Mouse (Mus musculus): ENCODE measurements around the gene Hpse.
A peak's percentile ranks its signal among the peaks of the same experiment; 100 is the strongest.

Hpse gene

DNA sequence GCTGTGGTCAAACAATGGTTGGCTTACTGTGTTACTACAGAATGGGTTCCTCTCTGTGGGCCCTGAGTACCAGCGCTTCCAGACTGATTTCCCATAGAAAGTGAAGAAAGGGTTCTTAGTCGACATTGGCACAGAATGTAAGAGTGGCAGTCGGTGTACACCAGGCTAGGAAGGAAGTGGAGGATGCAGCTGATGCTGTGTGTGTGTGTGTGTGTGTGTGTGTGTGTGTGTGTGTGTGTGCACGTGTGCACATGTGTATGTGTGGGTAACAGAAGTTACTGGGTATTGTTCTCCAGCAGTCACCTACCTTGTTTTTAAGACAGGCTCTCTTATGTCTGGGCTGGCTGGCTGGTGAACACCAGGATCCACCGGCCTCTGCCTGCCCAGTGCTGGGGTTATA lies 77.2 kb downstream of the Hpse start:
- DNase-seq (ENCODE audit: low spot score in 2 of 2), result no peak

DNA sequence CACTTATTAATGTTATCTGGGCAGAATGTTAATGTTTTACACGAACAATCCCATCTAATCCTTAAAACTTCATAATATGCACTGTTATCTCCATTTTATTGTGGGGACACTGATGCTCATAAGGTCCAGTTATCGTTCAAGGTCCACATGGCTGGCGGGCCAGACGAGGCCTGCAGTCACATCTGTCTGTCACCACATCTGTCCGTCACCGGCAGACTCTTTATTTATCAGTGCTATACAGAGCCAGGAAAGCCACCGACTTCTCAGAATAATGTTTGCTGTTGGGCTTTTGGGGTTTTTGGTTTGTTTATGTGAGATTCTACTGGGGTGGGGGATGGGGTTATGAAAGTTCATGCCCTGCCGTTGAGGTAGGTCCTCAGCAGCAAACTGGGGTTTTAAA lies 81.0 kb downstream of the Hpse start:
- no peak for DNase-seq (ENCODE audit: low spot score in 2 of 2)

DNA sequence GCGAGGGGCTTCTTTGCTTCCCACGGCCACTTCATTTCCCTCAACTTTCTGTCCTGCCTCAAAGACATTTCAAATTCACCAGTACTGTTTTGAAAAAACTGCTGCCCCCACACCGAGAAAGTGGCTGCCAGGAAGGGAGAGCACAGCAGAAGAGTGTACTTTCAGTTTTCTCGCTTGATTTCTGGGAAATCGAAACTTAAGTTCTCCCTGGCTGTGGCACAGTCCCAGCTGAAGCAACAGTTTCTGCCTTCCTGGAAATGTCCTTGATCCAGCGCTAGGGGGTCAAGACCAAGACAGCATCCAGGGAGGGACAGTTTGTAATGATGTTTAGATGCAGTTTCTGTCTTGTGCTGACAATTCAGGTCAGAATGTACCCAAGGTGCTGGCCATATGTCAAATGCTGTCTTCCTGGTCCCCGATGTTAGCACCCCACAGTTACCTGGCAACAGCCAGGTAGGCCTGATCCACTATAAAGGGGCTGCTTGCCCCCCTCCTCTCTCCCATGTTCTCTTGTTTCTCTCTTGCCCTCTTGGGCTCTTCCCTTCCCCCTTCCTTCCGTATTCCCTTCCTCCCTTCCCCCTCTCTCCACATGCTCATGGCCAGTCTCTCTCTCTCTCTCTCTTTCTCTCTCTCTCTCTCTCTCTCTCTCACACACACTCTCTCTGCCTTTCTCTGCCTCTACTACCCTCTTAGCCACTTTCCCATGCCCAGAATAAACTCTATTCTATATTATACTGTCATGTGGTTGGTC lies 82.5 kb downstream of the Hpse start:
- no peak for DNase-seq (ENCODE audit: low spot score in 2 of 2)

DNA sequence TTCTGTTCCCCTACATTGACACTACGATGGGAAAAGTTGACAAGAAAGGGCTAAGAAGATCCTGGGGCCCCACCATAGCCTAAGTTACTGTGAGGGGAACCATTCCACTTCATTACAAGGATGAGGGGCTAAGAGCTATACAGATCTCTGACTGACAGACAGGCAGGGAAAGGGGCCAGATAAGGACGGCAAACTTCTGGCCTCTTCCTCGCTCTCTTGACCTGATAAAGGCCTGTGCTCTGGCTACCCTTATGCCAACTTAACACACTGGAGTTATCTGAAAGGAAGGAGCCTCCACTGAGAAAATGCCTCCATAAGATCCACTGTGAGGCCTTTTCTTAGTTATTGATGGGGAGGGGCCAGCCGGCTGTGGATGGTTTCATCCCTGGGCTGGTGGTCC lies 83.6 kb downstream of the Hpse start:
- no peak for DNase-seq (ENCODE audit: low spot score in 2 of 2)

DNA sequence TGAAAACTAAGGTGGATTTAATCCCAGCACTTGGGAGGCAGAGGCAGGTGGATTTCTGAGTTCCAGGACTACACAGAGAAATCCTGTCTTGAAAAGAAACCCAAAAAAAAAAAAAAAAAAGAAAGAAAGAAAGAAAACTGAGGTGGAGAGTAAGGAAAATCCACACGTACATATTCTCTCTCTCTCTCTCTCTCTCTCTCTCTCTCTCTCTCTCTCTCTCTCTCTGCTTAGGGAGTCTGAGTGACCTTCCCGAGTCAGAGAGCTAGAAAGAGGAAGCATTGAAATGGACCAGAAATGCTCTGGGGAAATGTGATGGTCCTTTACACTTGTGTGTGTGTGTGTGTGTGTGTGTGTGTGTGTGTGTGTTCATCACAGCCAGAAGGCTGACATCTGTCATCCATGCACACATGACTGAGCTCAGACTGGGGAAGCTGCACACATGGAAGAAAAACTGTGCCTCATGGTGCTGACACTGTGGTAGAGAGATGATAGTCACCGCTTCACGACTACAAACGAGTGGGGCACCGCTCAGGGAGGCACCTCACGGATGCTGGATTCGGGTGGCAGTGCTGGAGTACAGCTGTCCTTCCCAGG lies 84.5 kb downstream of the Hpse start:
- no peak for DNase-seq (ENCODE audit: low spot score in 2 of 2)

DNA sequence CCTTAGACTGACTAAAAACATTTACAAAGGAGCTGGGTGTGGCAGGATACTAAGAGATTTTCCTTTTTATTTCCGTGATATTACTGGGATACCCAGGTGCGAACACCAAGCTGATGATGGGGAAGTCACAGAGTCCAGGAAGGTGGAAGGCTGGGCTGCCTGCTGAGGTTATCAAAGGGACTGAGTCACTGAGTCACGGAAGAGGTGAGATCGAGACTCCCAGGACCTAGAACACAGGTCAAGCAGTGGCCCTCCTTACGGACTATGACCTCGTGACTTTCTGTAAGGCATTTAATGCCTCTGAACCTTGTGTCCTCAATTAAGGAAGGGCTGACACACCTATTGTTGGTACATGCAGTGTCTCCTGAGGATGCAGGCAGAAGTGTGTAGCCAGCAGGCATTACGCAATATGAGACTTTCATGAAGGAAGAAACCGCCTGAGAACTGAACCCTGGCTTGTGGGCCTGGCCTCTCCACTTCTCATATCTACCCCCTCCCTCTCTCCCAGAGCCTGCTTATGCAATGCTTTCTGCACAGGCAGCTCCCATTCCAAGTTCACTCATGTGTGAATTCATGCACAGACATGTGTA lies 86.9 kb downstream of the Hpse start:
- DNase-seq (ENCODE audit: low spot score in 2 of 2), result peak in 1 of 2 experiments; percentile 10

Measured in left cerebral cortex, adult 9 months (tissue).